Mouse (Mus musculus) urinary bladder, postnatal 36 days (tissue): ENCODE measurements around the gene Garnl3.

Experiments used
- DNase-seq, 2 experiments: peaks; one replicate each; pipeline ENCODE4 v3.0.0; 2022; ENCODE audit warnings: low spot score in 2 of 2, mixed read lengths in 1 of 2

Garnl3 gene

GRCm38 (mm10) chr2:32938741-32939140 is 192.7 kb downstream of the Garnl3 start:
- DNase-seq = no peak
